In the genomic region with DNA sequence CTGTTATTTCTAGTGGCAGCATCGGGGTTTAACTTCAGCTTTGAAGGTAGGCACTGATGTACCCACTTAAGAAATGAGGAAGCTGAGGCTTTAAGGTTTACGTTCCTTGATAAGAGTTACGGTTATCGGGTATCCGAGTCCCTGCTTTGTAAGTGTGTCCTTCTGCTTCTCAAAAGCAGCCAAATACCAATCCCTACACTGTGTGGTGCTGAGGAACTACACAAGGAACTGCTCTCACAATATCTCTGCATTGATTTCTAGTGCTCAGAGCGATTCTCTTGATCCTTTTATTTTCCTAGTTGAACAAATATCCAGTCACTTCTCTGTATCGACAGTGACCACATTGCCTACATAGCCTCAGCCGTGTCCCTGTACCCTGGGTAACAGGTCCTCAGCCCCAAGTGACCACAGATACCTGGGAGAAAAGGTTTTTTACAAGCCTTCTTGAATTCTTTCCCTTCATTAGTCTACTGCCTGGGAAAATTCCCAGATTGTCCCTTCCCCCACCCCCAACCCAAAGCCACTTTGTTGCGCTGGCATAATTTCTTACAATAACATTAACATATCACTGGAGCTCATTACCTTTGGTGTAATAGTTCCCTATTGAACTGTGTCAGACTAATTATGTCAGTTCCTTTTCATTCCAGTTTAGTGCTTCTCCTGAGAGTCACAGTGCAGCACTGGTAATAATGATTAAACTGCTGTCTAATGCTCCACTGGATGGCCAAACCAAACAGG, we compare ENCODE assay signal across 13 mouse cellular contexts.
DNase-seq lines count a peak whose midpoint lies in the region; ATAC-seq and TF ChIP-seq lines count a peak whose summit lies in the region.
"Had no signal": no experiment of that assay in that cellular context is flagged by ENCODE, and none has a peak within 500 bp of the region (broad histone marks: within the 10 kb centered on the region; RNA-seq: fewer than 3 reads in every experiment).

No protein-coding gene starts in this region.

- ATAC-seq in hindbrain, embryonic 12.5 days (ENCODE audit: low FRiP score): peak; percentile 88
- ATAC-seq in midbrain, embryonic 14.5 days (ENCODE audit: low FRiP score, low TSS enrichment): no peak
- ATAC-seq: inflammation-experienced regulatory T-cells, adult 6 months; liver, embryonic 12.5 days had no signal

- no peak overlapping the region for H3K4me3 ChIP-seq in layer of hippocampus, adult 2 months
- H3K4me3 ChIP-seq in hindbrain, embryonic 12.5 days: no peak overlapping the region
- no peak overlapping the region for H3K4me3 ChIP-seq in midbrain, embryonic 14.5 days (replicated peaks; ENCODE audit: low read depth, low read length)
- H3K4me3 ChIP-seq: heart, embryonic 15.5 days; liver, embryonic 12.5 days had no signal

- no peaks in the 10 kb centered on the region for H3K27me3 ChIP-seq in hindbrain, embryonic 12.5 days
- H3K27me3 ChIP-seq in midbrain, embryonic 14.5 days (ENCODE audit: control insufficient read depth, insufficient read depth, low read length): no peaks in the 10 kb centered on the region
- H3K27me3 ChIP-seq: heart, embryonic 15.5 days; liver, embryonic 12.5 days had no signal

- no peaks in the 10 kb centered on the region for H3K9me3 ChIP-seq in hindbrain, embryonic 12.5 days (replicated peaks)
- no peaks in the 10 kb centered on the region for H3K9me3 ChIP-seq in midbrain, embryonic 14.5 days (ENCODE audit: control insufficient read depth, low read length)
- H3K9me3 ChIP-seq: heart, embryonic 15.5 days; liver, embryonic 12.5 days had no signal

- WGBS in hindbrain, embryonic 12.5 days: 63% methylated on average over 9 of the region's 9 CpGs
- WGBS in midbrain, embryonic 14.5 days: 55% methylated on average over 9 of the region's 9 CpGs

- no peak overlapping the region for H3K9ac ChIP-seq in hindbrain, embryonic 12.5 days
- no peak overlapping the region for H3K9ac ChIP-seq in midbrain, embryonic 14.5 days (replicated peaks; ENCODE audit: low read length)
- H3K9ac ChIP-seq: heart, embryonic 15.5 days; liver, embryonic 12.5 days had no signal

- peak overlapping the region; percentile 73 for H3K27ac ChIP-seq in layer of hippocampus, adult 2 months
- peak overlapping the region; percentile 55 for H3K27ac ChIP-seq in hindbrain, embryonic 12.5 days
- peak overlapping the region; percentile 32; the same call in 1 of the 2 replicates for H3K27ac ChIP-seq in midbrain, embryonic 14.5 days (replicated peaks; ENCODE audit: low read depth, low read length)
- H3K27ac ChIP-seq: heart, embryonic 15.5 days; liver, embryonic 12.5 days had no signal

- H3K4me2 ChIP-seq in hindbrain, embryonic 12.5 days (replicated peaks): no peak overlapping the region
- H3K4me2 ChIP-seq in midbrain, embryonic 14.5 days (ENCODE audit: low read length): no peak overlapping the region
- H3K4me2 ChIP-seq: heart, embryonic 15.5 days; liver, embryonic 12.5 days had no signal

- no peak for TF ChIP-seq CTCF in layer of hippocampus, adult 2 months (conservative IDR thresholded peaks at IDR 0.05)

- H3K36me3 ChIP-seq in hindbrain, embryonic 12.5 days: no peaks in the 10 kb centered on the region
- no peaks in the 10 kb centered on the region for H3K36me3 ChIP-seq in midbrain, embryonic 14.5 days (ENCODE audit: control insufficient read depth, insufficient read depth, low read length)
- H3K36me3 ChIP-seq: heart, embryonic 15.5 days; liver, embryonic 12.5 days had no signal

- peaks cover 12% of the 10 kb centered on the region for H3K4me1 ChIP-seq in hindbrain, embryonic 12.5 days
- H3K4me1 ChIP-seq in midbrain, embryonic 14.5 days (ENCODE audit: control insufficient read depth, insufficient read depth, low read length): peaks cover 11% of the 10 kb centered on the region; the same call in 1 of the 2 replicates
- H3K4me1 ChIP-seq: heart, embryonic 15.5 days; liver, embryonic 12.5 days had no signal

- DNase-seq in layer of hippocampus, adult 2 months (ENCODE audit: low spot score in 2 of 2): peak in 1 of 2 experiments; percentile 23
- DNase-seq in layer of hippocampus, adult 9-11 months: no peak
- DNase-seq in midbrain, embryonic 14.5 days: peak; percentile 67
- no peak for DNase-seq in kidney, postnatal 36 days
- DNase-seq in T-cell, adult 2 months (ENCODE audit: low spot score): no peak
- DNase-seq in adrenal gland, adult 18-20 months (ENCODE audit: low spot score in 2 of 2): no peak
- DNase-seq in spleen, adult 18-20 months: no peak
- DNase-seq: adrenal gland, postnatal 10 days; right cerebral cortex, postnatal 25 days had no signal
